Mouse (Mus musculus): Measurements from ENCODE around the gene Bean1. TPM values are rescaled to one million over a fixed set of nuclear protein-coding genes. Genes with fewer than 3 reads are reported as not detected.

The Bean1 gene
- polyA plus RNA-seq, 1 experiment from 2014 or later: 0.85 TPM

DNA sequence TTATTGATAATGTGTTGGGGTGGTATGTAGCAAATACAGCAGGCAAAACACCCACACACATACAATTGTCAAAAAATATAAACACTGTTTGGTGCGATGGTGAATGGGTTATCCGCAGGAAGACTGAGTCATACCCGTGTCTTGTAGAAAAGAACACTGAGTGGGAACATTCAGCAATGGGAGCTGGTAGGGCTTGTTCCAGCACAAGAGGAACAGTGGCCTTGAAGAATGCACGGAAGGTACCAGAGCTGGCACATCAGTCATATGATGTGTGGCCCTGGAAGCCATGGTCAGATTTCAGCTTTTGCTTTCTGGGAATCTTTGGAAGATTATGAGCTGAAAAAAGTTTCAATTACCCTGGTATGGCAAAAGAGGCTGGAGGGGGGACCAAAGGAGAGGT lies 16.6 kb downstream of the Bean1 start:
- 91% methylated on average over 4 of the region's 4 CpGs for WGBS
- no peaks in the 10 kb centered on the region for H3K9me3 ChIP-seq

DNA sequence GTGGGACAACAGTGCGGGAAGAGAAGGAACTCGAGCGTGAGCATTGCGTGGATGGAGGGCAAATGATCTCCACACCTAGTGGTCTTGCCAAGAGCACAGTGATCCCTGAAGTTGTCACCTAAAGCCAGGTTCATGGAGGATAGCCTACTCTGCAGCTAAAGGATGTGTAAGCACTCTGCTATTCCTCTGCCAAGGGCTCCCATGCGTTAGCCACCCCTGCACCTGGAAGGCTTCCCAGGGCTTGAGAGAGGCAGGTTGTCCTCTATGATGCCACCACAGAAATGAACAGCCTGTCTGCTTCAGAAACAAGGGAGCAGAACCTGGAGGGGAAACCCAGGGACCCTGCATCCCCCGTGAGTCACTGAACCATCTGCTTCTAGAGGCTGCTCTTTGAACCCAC lies 17.4 kb downstream of the Bean1 start:
- Histone ChIP-seq H3K4me3 (no peak overlapping the region), H3K27ac (no peak overlapping the region), H3K27me3 (ENCODE audit: insufficient read depth, poor library complexity, severe bottlenecking) (no peaks in the 10 kb centered on the region), H3K36me3 (no peaks in the 10 kb centered on the region), H3K9me3 (no peaks in the 10 kb centered on the region), H3K4me1 (replicated peaks) (peaks cover 22% of the 10 kb centered on the region)
- DNase-seq (ENCODE audit: low spot score): no peak
- WGBS: 90% methylated on average over 6 of the region's 6 CpGs

More for the DNA sequence above, 16.6 kb downstream of the Bean1 start:
- H3K27ac ChIP-seq: no peak overlapping the region
- H3K4me3 ChIP-seq: no peak overlapping the region
- no peaks in the 10 kb centered on the region for H3K36me3 ChIP-seq
- peaks cover 19% of the 10 kb centered on the region for H3K4me1 ChIP-seq (replicated peaks)
- no peak for DNase-seq (ENCODE audit: low spot score)
- no peaks in the 10 kb centered on the region for H3K27me3 ChIP-seq (ENCODE audit: insufficient read depth, poor library complexity, severe bottlenecking)

DNA sequence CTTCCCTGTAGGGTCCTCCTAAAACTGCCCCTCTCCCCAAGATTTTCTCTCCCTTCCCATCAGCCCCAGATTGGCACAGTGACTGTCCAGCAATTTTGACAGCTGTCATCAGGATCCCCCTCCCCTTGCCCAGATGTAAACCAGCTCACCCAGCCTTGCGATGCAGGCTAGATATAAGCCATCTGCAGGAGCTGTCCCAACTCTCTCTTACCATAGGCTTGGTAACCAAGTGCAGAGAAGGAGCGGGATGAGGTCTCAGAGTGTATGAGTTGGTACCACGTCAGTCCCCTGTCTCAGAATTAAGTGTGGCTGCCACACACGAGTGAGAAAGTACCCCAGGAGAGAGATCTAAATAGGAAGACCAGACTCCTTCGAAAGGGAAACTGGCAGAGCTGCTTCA lies 18.2 kb downstream of the Bean1 start:
- Histone ChIP-seq H3K9me3 (no peaks in the 10 kb centered on the region; the same call in 1 of the 2 replicates), H3K36me3 (no peaks in the 10 kb centered on the region), H3K4me1 (replicated peaks) (peaks cover 22% of the 10 kb centered on the region), H3K27ac (no peak overlapping the region), H3K27me3 (ENCODE audit: insufficient read depth, poor library complexity, severe bottlenecking) (no peaks in the 10 kb centered on the region), H3K4me3 (no peak overlapping the region)
- 79% methylated on average over 5 of the region's 5 CpGs for WGBS
- no peak for DNase-seq (ENCODE audit: low spot score)

DNA sequence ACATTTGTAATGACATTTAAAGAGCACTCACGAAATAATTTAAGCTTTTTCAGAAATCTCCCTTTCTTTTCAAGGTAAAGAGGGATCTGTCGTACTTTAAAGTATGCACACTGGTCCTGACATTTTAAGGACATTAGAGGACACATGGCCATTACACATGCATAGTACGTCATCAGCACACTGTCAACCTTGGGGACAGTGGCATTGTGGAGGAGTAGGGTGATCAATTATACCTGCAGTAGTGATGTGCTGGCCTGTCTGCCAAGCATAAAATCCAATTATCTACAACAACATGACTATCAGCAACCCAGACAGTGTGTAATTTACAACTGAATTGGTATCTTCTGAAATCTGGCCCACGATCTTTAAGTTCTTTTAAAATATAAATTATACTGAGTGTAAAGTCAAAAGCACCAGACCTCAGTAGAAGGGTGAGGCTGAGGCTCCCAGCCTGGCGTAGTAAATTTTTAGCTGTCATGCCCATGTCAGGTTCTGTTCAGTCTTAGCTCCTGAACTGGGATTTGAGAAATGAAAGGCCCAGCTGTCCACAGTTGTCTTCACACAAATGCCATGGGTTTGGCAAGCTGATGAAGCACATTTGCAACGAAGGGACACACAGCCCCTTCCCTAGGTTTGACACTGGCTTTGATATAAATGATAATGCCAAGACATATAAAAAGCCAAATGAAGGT lies 20.7 kb downstream of the Bean1 start:
- Histone ChIP-seq H3K4me1 (replicated peaks) (peaks cover 14% of the 10 kb centered on the region), H3K27me3 (ENCODE audit: insufficient read depth, poor library complexity, severe bottlenecking) (no peaks in the 10 kb centered on the region), H3K27ac (peak overlapping the region; percentile 24; the same call in 1 of the 2 replicates), H3K36me3 (no peaks in the 10 kb centered on the region), H3K9me3 (peaks cover under 1% of the 10 kb centered on the region; the same call in 1 of the 2 replicates), H3K4me3 (no peak overlapping the region)
- no peak for DNase-seq (ENCODE audit: low spot score)
- WGBS: 74% methylated on average over 6 of the region's 6 CpGs

DNA sequence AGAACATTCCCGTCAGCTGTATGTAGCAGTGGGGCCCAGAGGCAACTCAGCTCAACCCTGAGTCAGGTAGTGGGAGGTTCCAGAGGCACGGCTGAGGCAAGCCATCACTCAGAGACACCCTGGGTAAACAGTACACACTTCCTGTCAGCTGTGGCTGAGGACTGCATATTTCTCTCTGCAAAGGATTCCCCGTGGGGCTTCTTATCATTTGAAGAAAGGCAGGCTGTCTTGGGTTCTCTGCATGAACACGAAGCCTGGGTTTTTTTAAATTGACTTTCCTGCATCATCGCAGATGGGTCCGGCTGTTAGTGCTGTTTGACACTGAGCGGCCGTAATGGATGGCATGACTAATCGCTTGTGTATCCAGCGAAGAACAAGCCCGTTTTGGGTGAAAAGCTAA lies 21.3 kb downstream of the Bean1 start:
- H3K4me3 ChIP-seq: no peak overlapping the region
- peak overlapping the region; percentile 24; the same call in 1 of the 2 replicates for H3K27ac ChIP-seq
- peak; percentile 23 for DNase-seq (ENCODE audit: low spot score)
- H3K9me3 ChIP-seq: peaks cover 6% of the 10 kb centered on the region; the same call in 1 of the 2 replicates
- peaks cover 14% of the 10 kb centered on the region for H3K4me1 ChIP-seq (replicated peaks)
- 34% methylated on average over 11 of the region's 11 CpGs for WGBS
- H3K36me3 ChIP-seq: no peaks in the 10 kb centered on the region
- no peaks in the 10 kb centered on the region for H3K27me3 ChIP-seq (ENCODE audit: insufficient read depth, poor library complexity, severe bottlenecking)

DNA sequence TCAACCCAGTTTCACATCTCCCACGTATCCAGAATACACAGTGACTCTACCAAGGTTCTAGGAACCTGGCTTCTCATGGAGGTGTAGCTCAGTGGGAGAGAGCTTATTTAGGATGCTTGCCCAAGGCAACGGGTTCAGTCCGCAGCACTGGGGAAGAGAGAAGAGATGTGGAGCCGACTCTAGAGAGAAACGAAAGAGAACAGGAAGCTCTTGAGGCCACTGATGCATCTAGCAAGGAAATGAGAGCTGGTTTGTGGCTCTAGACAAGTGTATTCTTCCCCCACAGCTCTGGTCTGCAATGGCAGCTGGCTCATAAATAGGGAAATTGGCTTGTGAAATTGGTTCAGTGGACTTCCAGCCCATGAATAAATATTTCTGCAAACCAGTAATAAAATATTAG lies 29.6 kb downstream of the Bean1 start:
- WGBS: 85% methylated on average over 5 of the region's 5 CpGs
- no peak for DNase-seq (ENCODE audit: low spot score)

DNA sequence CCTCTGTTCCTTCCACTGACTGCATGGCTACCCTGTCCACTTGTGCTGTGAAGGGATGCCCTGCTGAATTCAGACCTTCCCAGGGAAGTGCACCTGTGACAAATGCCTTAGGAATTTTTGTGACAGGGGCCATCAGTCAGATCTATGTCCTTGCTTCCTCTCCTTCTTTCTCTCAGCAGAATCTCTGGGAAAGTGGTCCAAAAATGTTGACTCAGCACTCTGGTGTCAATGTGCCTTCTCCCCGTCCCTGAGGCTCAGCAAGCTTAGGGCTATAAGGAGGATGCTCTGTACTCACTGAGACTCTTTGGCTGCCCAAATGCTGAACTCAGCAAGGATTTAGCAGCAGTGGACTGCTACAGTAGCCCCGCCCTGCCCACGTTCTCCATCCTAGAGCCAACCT lies 31.4 kb downstream of the Bean1 start:
- no peaks in the 10 kb centered on the region for H3K4me1 ChIP-seq (replicated peaks)
- no peak overlapping the region for H3K27ac ChIP-seq
- no peaks in the 10 kb centered on the region for H3K36me3 ChIP-seq
- 0 out of 2 replicates have a peak, but pooled peaks cover under 1% of the 10 kb centered on the region for H3K9me3 ChIP-seq
- H3K27me3 ChIP-seq (ENCODE audit: insufficient read depth, poor library complexity, severe bottlenecking): peaks cover 23% of the 10 kb centered on the region; the same call in 1 of the 2 replicates
- DNase-seq (ENCODE audit: low spot score): no peak
- 86% methylated on average over 3 of the region's 3 CpGs for WGBS
- no peak overlapping the region for H3K4me3 ChIP-seq

More for the DNA sequence above, 29.6 kb downstream of the Bean1 start:
- Histone ChIP-seq H3K27ac (no peak overlapping the region), H3K4me3 (no peak overlapping the region), H3K36me3 (no peaks in the 10 kb centered on the region), H3K4me1 (replicated peaks) (no peaks in the 10 kb centered on the region), H3K27me3 (ENCODE audit: insufficient read depth, poor library complexity, severe bottlenecking) (peaks cover 23% of the 10 kb centered on the region; the same call in 1 of the 2 replicates), H3K9me3 (0 out of 2 replicates have a peak, but pooled peaks cover 8% of the 10 kb centered on the region)

DNA sequence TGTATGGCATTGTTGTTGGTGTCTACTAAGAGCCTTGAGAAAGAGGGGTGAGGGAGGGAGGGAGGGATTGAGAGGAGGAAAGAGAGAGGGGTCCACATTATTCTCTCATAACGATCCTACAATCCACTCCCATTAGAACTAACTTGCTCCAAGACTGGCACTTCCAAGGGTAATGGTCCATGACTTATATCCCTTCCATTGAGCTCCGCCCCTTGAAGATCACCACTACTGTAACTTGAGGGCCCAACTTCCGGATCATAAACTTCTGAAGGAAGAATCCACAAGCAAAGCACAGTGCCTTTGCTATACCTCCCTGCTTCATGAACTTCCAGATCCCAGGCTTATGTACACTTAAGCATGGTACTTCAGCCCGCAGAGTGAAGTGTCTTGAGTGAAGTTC lies 32.1 kb downstream of the Bean1 start:
- 93% methylated on average over 4 of the region's 4 CpGs for WGBS
- Histone ChIP-seq H3K4me1 (replicated peaks) (no peaks in the 10 kb centered on the region), H3K27ac (no peak overlapping the region), H3K36me3 (no peaks in the 10 kb centered on the region), H3K4me3 (no peak overlapping the region), H3K27me3 (ENCODE audit: insufficient read depth, poor library complexity, severe bottlenecking) (peaks cover 26% of the 10 kb centered on the region; the same call in 1 of the 2 replicates), H3K9me3 (no peaks in the 10 kb centered on the region)
- no peak for DNase-seq (ENCODE audit: low spot score)

DNA sequence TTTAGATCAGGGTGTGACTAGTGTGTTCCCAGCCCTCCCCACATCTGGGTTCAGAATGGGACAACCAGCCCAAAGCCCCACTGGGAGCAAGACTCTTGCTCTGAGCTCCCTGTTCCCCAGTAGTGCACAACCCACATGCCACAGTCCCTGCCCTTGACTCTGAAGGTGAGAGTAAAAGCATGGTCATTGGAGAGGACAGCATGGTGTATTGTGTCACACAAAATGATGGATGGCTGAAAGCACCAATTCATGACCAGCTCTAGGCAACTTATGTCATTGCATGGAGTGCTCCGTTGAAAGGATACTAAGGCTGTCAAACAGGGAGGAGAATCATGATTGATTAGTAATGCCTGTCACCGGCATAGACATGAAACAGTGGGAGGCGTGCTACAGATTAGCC lies 35.0 kb downstream of the Bean1 start:
- DNase-seq (ENCODE audit: low spot score): no peak
- Histone ChIP-seq H3K4me1 (replicated peaks) (no peaks in the 10 kb centered on the region), H3K27ac (no peak overlapping the region), H3K9me3 (no peaks in the 10 kb centered on the region), H3K27me3 (ENCODE audit: insufficient read depth, poor library complexity, severe bottlenecking) (peaks cover 26% of the 10 kb centered on the region; the same call in 1 of the 2 replicates), H3K36me3 (no peaks in the 10 kb centered on the region), H3K4me3 (no peak overlapping the region)
- WGBS: 59% methylated on average over 3 of the region's 3 CpGs

DNA sequence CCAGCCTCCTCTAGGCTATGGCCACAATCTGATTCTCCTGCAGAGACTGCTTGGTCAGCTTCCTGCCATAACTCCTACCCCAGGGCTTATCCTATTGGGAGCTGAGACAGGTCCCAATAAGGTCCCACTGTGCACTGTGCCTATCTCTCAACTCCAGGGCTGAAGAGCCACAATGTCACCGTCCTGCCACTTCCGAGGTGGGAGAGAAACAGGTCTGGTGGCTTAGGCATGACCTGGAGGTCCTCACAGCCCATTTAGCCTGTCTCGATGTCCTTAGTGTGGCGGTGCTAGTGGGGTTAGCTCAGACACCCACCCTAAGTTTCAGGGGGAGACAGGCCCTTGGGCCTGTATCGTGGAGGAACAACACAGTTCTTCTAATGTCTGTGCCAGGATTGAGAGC lies 47.4 kb downstream of the Bean1 start:
- Histone ChIP-seq H3K4me3 (no peak overlapping the region), H3K4me1 (replicated peaks) (no peaks in the 10 kb centered on the region; the same call in 1 of the 2 replicates), H3K27ac (no peak overlapping the region), H3K36me3 (no peaks in the 10 kb centered on the region), H3K27me3 (ENCODE audit: insufficient read depth, poor library complexity, severe bottlenecking) (peaks cover 25% of the 10 kb centered on the region), H3K9me3 (no peaks in the 10 kb centered on the region)
- WGBS: 98% methylated on average over 5 of the region's 5 CpGs
- DNase-seq (ENCODE audit: low spot score): no peak

DNA sequence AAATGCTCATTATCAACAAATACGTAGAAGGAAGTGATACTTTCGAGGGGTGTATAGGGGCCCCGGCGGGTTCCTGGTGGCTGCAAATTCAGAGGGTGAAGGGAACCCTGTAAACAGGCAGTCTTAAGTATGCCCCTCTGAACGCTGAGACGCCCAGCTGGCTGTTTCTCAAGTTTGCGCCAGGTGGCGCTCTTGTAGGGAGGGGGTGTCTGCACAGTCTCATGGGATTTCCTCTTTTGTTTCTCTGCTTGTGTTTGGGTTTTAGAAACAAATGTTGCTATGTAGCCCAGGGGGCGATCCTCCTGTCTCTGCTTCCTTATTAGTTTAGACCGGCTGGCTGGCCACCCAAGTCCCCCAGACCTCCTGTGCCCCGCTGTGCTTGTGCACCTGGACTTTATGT lies 48.8 kb downstream of the Bean1 start:
- Histone ChIP-seq H3K9me3 (0 out of 2 replicates have a peak, but pooled peaks cover under 1% of the 10 kb centered on the region), H3K27me3 (ENCODE audit: insufficient read depth, poor library complexity, severe bottlenecking) (peaks cover 16% of the 10 kb centered on the region)
- WGBS: 31% methylated on average over 11 of the region's 11 CpGs

DNA sequence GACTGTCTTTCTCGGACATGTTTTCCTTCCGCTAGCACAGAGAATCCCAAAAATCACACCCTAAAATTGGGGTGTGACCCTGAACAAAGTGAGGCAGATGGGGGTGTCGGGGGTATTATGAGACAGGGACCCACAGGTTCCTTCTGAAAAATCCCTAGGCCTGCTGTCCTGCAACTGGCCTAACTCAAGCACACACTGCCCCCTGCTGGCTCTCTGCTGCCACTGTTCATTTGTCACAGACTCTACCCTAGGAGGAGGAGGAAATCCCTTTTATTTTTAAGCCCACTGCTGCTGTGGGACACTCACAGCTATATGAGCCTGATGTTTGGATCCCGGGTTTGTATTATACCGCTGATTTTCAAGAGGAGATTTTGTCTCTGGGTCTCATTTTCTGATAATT lies 49.6 kb downstream of the Bean1 start:
- Histone ChIP-seq H3K27me3 (ENCODE audit: insufficient read depth, poor library complexity, severe bottlenecking) (peaks cover 16% of the 10 kb centered on the region), H3K4me1 (replicated peaks) (no peaks in the 10 kb centered on the region; the same call in 1 of the 2 replicates), H3K4me3 (no peak overlapping the region), H3K27ac (no peak overlapping the region), H3K36me3 (peaks cover 14% of the 10 kb centered on the region), H3K9me3 (0 out of 2 replicates have a peak, but pooled peaks cover 6% of the 10 kb centered on the region)
- peak; percentile 83 for DNase-seq (ENCODE audit: low spot score)
- WGBS: 44% methylated on average over 5 of the region's 5 CpGs

More for the DNA sequence above, 48.8 kb downstream of the Bean1 start:
- peak; percentile 46 for DNase-seq (ENCODE audit: low spot score)
- H3K4me3 ChIP-seq: no peak overlapping the region
- H3K4me1 ChIP-seq (replicated peaks): no peaks in the 10 kb centered on the region; the same call in 1 of the 2 replicates
- peaks cover 7% of the 10 kb centered on the region for H3K36me3 ChIP-seq
- no peak overlapping the region for H3K27ac ChIP-seq

DNA sequence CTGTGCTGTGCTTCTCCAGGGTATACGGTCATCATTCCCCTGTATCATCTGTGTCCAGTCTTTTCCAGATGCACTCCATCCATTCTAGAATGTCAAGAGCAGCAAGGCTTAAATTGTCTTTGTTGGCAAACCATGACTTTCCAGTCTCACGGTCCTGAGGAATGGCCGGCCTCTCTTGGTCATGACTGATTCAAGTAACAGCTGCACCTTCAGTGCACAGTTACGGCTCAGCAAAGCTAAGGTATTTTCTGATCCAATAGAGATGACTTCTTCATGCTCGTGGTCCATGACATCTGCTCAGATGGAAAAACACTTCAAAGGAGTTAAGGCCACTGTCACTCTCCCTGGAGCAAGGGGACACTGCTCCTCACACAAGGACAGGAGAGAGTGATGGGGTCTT lies 56.8 kb downstream of the Bean1 start:
- 0 out of 2 replicates have a peak, but pooled peaks cover 6% of the 10 kb centered on the region for H3K9me3 ChIP-seq
- H3K4me3 ChIP-seq: no peak overlapping the region
- peaks cover 86% of the 10 kb centered on the region for H3K36me3 ChIP-seq
- DNase-seq (ENCODE audit: low spot score): no peak
- no peaks in the 10 kb centered on the region for H3K4me1 ChIP-seq (replicated peaks)
- no peak overlapping the region for H3K27ac ChIP-seq
- WGBS: 89% methylated on average over 5 of the region's 5 CpGs
- H3K27me3 ChIP-seq (ENCODE audit: insufficient read depth, poor library complexity, severe bottlenecking): no peaks in the 10 kb centered on the region
